Mouse (Mus musculus): ENCODE measurements around the gene H2-Oa. TPM values are rescaled to one million over a fixed set of nuclear protein-coding genes. Genes with fewer than 3 reads are reported as not detected.

The H2-Oa gene
- total RNA-seq, 2 experiments from 2014 or later: 0.34 TPM; not detected in 1

GRCm38 (mm10) chr17:34121879-34122187 is 29.7 kb downstream of the H2-Oa start:
- peak; percentile 73 to 78 for DNase-seq (ENCODE audit: low spot score in 2 of 2)

GRCm38 (mm10) chr17:34122188-34122984 is 30.2 kb downstream of the H2-Oa start, which contains the start of gene Brd2:
Brd2 (minus strand) TSS chr17:34122634.
- DNase-seq (ENCODE audit: low spot score in 2 of 2): peak; percentile 98 to 99

DNA sequence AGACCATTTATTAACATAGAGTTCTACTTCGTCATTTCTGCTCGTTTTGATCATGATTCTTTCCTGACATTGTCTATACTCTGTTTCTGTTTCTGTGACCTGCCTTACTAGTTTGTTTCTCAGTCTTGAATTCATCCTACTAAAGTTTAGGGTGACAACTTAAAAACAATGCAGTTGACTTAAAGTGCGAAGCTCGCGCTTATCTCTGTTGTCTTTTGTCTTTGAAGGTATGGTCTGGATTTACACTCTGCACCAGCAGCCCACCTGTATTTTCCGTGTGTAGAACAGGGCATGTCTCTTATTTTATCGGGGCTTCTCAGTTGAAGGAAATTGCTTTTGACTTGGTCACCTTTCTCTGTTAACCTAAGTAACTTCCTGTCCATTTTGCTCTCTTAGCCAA is 31.0 kb downstream of the H2-Oa start:
- no peak for DNase-seq (ENCODE audit: low spot score in 2 of 2)

GRCm38 (mm10) chr17:34123518-34123917 is 31.4 kb downstream of the H2-Oa start:
- no peak for DNase-seq (ENCODE audit: low spot score in 2 of 2)

DNA sequence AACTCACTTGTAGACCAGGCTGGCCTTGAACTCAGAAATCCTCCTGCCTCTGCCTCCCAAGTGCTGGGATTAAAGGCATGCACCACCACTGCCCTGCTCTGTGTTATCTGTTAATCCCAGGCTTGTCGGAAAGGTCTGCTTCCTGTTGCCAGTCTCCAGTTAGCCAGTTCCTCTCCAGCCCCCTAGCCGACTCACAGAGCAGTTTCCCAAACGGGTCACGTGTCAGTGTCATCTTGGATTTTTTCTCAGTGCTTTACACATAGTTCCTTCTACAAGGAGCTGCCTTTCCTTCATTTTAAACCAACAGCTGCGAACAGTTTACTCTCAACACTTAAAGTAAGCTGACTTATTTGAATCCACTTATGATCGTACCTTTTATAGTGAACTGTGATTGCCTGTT is 32.5 kb downstream of the H2-Oa start:
- DNase-seq (ENCODE audit: low spot score in 2 of 2): no peak

- no peak for DNase-seq (ENCODE audit: low spot score in 2 of 2)
These were observed 34.8 kb downstream of the H2-Oa start for GRCm38 (mm10) chr17:34126826-34127420.

GRCm38 (mm10) chr17:34127475-34127874 is 35.3 kb downstream of the H2-Oa start:
- DNase-seq (ENCODE audit: low spot score in 2 of 2): peak in 1 of 2 experiments; percentile 56

DNA sequence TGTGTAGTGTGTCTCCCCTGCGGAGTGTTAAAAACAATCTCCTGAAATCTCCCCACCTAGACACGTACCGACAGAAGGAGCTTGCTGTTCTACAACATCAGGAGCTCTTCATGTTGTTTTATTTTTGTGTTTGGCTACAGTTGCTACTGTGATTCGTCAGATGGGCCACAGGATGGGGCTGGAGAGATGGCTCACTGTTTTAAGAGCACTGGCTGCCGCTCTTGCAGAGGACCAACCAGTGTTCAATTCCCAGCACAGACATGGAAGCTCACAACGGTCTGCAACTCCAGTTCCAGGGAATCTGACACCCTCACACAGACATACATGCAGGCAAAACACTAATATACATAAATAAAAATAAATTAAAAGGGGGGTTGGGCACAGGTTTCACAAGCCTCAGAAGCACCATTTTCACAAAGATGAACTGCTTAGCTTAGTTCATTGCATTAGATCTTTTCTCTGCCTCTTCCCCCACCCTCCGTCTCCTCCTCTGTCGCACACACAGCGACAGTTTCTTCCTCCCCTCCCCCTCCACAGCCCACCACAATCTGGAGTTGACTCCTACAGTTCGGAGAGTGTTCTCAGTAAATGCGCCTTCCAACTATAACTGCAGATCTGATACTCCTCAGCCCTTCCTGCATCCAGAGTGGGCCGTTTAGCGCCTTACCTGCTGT is 36.3 kb downstream of the H2-Oa start:
- DNase-seq (ENCODE audit: low spot score in 2 of 2): no peak

DNA sequence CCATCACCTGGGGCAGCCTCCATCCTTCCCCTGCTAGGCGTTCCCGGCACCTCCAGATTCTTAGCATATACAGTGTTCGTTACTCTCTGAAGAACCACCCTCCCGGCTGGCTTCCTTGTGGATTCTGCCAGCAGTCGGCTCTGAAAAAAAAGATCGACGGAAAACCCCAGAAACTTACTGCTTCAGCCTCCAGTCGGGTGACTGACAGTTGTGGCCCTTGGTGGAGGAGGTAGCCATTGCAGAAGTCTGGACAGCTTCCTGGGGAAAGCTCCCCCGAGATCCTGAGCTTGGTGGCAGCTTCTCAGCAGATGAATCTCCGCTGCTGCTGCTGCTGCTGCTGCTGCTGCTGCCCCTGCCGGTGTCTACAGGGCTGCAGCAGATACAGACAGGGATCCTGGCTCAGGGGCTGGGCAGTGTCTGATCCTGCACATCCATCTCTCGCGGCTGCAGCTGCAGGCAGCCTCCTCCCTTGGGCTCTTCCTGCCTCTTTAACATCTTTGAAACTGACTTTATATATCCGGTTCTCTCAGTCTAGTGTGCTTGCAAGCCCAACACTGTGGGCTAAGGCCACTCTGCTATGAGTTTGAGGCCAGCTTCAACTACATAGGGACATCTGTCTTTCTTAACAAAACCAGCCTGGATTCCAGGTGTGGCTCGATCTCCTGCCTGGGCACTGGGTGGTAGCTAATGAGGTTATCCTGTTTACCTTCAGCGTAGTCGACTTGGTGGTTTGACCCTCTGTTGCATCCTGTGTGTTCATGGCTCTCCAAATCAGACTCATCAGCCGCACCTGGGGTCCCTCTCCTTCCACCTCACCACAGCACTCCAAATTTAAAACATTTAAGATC is 37.0 kb downstream of the H2-Oa start:
- DNase-seq (ENCODE audit: low spot score in 2 of 2): no peak

DNA sequence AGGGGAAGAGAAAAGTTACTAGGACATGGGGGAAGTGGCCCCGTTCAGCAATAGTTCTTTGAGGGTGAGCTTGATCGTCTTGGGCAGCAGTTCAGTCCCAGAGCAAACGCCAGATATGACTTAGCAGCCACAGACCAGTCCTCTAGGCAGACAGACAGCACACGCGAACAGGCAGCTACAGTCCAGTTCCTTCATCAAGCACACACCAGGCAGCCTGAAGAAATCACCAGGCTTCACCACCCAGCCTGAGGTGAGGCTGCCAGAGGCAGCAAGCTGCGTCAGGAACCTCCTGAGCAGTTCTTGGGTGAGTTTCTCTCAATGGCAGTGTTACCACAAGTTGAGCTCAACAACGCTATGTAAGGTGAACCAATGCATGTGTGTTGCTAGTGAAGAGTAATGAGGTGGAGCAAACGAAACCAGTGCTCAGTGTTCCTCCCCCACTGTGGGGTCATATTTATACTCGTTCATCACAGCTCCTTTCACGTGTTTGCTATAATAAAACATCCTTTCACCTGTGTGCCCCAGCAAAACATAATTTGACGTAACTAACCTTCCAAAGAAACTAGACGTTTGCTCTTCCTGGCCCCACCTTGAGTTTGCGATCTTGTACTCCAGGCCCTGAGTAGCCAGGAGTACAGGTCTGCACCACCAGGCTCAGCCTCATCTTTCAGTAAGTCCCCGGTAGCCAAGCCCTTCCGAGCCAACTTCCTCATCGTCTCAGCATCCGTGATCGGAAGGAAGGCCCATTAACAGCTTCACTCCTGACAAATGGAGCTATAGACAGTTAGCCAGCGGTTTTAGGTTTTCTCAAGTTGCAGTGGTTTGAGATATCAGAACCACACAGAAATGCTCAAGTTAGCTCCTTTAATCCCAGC is 38.2 kb downstream of the H2-Oa start:
- no peak for DNase-seq (ENCODE audit: low spot score in 2 of 2)

- no peak for DNase-seq (ENCODE audit: low spot score in 2 of 2)
These were observed 39.8 kb downstream of the H2-Oa start for GRCm38 (mm10) chr17:34131911-34132310.

GRCm38 (mm10) chr17:34133289-34133688 is 41.1 kb downstream of the H2-Oa start:
- DNase-seq (ENCODE audit: low spot score in 2 of 2): no peak

GRCm38 (mm10) chr17:34134451-34134850 is 42.3 kb downstream of the H2-Oa start:
- DNase-seq (ENCODE audit: low spot score in 2 of 2): no peak

DNA sequence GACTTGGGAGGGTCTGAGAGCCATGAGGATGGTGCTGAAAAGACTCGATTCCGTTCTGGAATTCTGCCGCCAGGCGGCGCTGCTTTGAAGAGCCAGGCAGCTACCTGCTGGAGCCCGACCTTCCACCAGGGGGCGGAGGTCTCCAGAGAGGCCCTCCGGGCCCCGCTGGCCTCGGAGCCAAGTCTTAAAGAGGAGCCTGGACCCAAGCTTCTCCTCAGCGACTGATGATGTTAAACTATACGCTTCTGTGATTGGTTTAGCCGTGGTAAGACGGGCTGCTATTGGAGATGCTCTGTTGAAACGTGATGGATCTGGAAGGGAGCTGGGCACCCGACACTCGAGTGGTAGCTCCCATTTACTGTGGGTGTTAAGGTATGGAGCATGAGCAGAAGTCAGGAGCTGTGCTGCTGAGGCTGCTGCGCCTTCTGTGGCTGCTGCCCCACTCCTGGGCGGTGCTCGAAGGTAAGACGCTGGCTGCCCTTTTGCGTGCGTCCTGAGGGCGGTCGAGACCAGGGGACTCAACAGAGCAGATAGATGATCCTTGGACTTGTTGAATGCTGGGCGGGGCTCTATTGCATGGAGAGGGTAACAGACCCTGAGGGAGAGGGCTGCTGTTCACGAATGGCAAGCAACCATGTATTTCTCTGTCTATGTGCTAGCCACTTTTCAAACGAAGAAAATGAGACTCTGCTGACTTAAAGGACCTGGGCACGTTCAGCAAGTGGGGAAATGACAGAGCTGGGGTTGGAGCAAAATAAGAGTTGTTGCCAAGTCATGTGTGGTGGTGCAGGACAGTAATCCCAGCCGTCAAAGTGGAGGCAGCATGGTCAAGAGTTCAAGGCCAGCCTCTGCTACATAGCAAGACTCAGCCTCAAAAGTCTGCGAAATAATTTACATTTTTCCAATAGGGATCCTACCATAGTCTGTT is 43.4 kb downstream of the H2-Oa start:
- peak; percentile 99 to 100 for DNase-seq (ENCODE audit: low spot score in 2 of 2)

DNA sequence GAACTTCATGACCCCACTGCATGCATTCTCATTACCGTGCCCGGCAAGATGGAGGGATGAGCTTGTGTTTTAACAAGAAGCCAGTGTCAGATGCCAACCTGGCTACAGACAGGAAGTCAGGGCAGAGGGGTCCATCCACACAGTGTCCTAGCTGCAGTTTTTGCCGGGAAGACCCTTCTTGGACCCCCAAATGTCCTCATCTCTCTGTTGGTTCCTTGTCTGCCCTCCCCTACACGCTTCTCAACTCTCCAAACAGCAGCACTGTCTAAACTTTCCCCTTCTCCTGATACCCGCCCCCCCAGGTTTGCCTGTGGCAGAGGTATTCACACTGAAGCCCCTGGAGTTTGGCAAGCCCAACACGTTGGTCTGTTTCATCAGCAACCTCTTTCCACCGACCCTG is 45.5 kb downstream of the H2-Oa start:
- no peak for DNase-seq (ENCODE audit: low spot score in 2 of 2)

DNA sequence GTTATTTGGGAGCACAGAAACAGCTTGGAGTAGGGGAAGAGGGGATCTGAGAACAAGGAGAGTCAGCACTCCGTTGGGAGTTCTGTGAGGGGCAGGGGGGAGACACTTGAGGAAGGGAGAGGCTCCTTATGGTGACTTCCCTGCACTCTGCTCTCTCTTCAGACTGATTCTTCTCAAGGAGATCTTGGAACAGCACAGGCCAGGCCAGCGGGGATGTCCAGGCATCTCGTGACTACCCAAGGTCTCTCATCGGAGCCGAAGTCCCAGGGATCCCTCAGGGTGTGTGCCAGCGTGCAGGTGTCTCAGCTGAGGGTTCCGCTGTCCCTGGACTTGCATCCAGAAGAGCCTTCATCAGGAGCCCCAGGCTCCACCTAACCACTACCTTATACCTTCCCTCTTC is 46.5 kb downstream of the H2-Oa start:
- no peak for DNase-seq (ENCODE audit: low spot score in 2 of 2)

DNA sequence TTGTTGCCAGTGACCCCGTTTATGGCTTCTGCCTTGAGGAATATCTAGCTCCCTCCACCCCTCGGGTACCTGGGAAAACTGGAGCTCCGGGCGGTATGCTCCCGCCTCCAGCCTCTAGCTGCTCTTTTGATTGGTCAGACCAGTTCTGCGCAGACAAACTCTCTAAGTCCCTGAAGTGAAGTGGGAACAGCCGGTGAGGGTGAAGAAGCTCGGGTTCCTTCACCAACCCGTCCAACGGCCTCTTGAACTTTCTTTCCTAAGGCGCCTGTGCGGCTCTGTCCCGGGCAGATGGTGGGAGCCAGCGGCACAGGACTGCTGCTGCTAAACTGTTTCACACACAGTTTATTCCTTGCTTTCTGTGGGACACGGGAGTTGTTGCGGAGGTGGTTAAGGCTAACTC is 47.3 kb downstream of the H2-Oa start:
- no peak for DNase-seq (ENCODE audit: low spot score in 2 of 2)

DNA sequence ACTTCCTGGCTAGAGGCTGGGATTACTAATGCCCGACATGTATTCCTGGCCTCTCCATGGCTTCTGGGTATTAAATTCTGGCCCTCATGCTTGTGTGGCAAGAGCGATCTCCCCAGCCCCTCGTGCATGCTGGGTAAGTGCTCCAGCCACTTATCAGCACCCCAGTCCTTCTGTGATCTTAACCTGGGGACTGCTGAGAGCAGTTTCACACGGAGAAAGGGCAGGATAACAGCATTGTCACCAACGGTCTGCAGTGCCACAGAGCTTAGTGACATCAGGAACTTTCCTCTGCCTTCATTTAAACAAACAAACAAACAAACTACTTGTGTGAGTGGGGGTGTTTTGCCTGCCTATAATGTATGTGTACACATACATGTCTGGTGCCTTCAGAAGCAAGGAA is 48.1 kb downstream of the H2-Oa start:
- no peak for DNase-seq (ENCODE audit: low spot score in 2 of 2)

DNA sequence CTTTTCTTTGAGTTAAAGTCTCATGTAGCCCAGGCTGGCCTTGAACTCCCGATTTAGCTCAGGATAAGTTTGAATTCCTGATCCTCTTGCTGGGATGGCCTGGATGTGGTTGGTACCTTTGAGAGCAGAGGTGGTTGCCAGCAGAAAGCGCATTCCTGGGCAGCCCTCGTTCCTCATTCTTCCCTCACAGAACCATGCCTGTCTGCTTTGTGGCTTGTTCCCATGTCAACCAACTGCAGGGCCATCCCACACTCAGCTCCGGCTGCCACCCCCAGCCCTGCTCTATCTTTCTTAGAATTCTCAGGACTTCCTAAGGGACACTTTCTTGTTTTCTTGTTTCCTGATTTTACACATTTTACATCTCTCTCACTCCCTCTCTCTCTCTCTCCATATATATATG is 49.3 kb downstream of the H2-Oa start:
- DNase-seq (ENCODE audit: low spot score in 2 of 2): no peak

Data from layer of hippocampus, postnatal 10 days (tissue).